Mouse (Mus musculus) embryonic facial prominence, embryonic 11.5 days (tissue): ENCODE data around the gene Cacna2d3. TPM values are rescaled to one million over a fixed set of nuclear protein-coding genes. Genes with fewer than 3 reads are reported as not detected.
A peak's percentile ranks its signal among the peaks of the same experiment; 100 is the strongest.

Experiments
- ATAC-seq: fragments of 200-750 bp; cut with Nextera tagmentation; replicated peaks from 2 replicates; pipeline ENCODE4 v1.8.0; 2017; ENCODE audit warnings: low read depth; ENCODE audit not compliant: insufficient number of reproducible peaks, low FRiP score, low TSS enrichment
- DNase-seq: peaks from one replicate; pipeline ENCODE4 v3.0.0-alpha.2; 2015; ENCODE audit warnings: low spot score
- H3K27ac ChIP-seq: fragments of 300-500 bp; sonication (generic); replicated peaks from 2 replicates; pipeline ENCODE4 v1.5.1; 2014; ENCODE audit warnings: mild to moderate bottlenecking, low read depth, low read length, control low read depth
- H3K27me3 ChIP-seq: fragments of 300-500 bp; sonication (generic); 2 replicates; pipeline ENCODE4 v1.6.1; 2014; ENCODE audit warnings: mild to moderate bottlenecking, low read length, moderate library complexity, mixed read lengths; ENCODE audit not compliant: control insufficient read depth, insufficient read depth
- H3K36me3 ChIP-seq: fragments of 300-500 bp; sonication (generic); replicated peaks from 2 replicates; pipeline ENCODE4 v1.6.1; 2014; ENCODE audit warnings: low read depth, mild to moderate bottlenecking, low read length, moderate library complexity, mixed read lengths; ENCODE audit not compliant: control insufficient read depth, insufficient read depth
- H3K4me1 ChIP-seq: fragments of 300-500 bp; sonication (generic); 2 replicates; pipeline ENCODE4 v1.6.1; 2014; ENCODE audit warnings: low read length, mixed read lengths; ENCODE audit not compliant: control insufficient read depth, insufficient read depth
- H3K4me2 ChIP-seq: fragments of 300-500 bp; sonication (generic); 2 replicates; pipeline ENCODE4 v1.6.1; 2014; ENCODE audit warnings: low read depth, mild to moderate bottlenecking, control low read depth, low read length, moderate library complexity
- H3K4me3 ChIP-seq: fragments of 300-500 bp; sonication (generic); 2 replicates; pipeline ENCODE4 v1.5.1; 2014; ENCODE audit warnings: low read depth, low read length, control low read depth
- H3K9ac ChIP-seq: fragments of 300-500 bp; sonication (generic); replicated peaks from 2 replicates; pipeline ENCODE4 v1.6.1; 2014; ENCODE audit warnings: mild to moderate bottlenecking, control low read depth, low read length
- H3K9me3 ChIP-seq: fragments of 300-500 bp; sonication (generic); replicated peaks from 2 replicates; pipeline ENCODE4 v1.6.1; 2016; ENCODE audit warnings: mild to moderate bottlenecking, low read length, inconsistent platforms, mixed read lengths; ENCODE audit not compliant: control insufficient read depth
- WGBS: fragments of 180-500 bp; shearing (Covaris S2); extraction: QIAGEN DNeasy Blood & Tissue Kit; methylation state at CpG from one replicate; pipeline ENCODE4 v1.1.7; 2014; 5-methylcytosine and 5-hydroxymethylcytosine counted together
- polyA plus RNA-seq: library from polyadenylated mRNA; unstranded; fragments of >200 nt; fragmentation: Nextera tagmentation; extraction: Ambion mirVana; gene quantifications from 2 replicates; pipeline ENCODE4 v1.2.1, GENCODE M21; 2014

Gene Cacna2d3
- polyA plus RNA-seq, 1 experiment from 2014 or later, result 4.0 TPM

DNA sequence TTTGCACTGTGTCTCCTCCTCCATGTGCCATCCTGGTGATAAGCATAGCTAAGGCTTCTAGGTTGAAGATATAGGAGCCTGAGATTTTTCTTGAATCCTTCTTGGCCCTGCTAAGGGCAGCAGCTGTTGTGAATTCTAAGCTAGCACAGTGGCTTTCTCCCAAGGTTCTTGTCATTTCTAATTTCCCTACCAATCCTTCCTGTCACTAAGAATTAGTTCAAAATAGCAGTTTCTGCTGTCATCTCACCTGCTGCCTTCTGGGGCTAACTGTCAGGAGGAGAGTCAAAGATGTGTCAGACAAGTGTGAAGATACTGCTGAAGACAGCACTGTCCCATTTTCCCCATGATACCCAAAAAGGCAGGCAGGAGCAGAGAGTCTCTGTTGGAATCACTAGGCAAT lies 525.5 kb downstream of the Cacna2d3 start:
- Histone ChIP-seq H3K27ac (no peak overlapping the region), H3K9ac (no peak overlapping the region), H3K4me3 (no peak overlapping the region), H3K27me3 (no peaks in the 10 kb centered on the region), H3K36me3 (no peaks in the 10 kb centered on the region), H3K4me1 (no peaks in the 10 kb centered on the region), H3K4me2 (no peak overlapping the region), H3K9me3 (no peaks in the 10 kb centered on the region)
- ATAC-seq (no peak), DNase-seq (no peak)

DNA sequence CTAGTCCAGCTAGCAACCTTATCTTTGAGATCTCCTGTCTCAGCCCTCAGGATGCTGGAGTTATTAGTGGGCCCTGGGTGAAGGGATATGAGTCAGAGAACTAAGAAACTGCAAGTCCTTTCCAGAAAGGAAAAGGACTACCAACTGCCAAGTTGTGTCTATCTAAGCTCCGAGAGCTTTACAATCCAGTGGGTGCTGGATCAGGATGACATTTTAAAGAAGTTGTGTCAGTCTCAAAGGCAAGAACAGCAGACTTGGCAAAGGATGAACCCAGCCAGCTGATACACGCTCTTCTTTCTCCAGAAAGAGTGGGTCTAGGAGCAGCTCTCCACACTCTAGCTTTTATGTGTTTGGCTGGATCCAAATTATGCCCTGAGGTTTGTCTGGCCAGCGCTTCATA lies 530.2 kb downstream of the Cacna2d3 start:
- no peaks in the 10 kb centered on the region for H3K36me3 ChIP-seq
- H3K9me3 ChIP-seq, result no peaks in the 10 kb centered on the region
- DNase-seq (no peak), ATAC-seq (no peak)
- H3K4me2 ChIP-seq, result no peak overlapping the region
- H3K27me3 ChIP-seq, result no peaks in the 10 kb centered on the region
- H3K4me1 ChIP-seq, result no peaks in the 10 kb centered on the region
- no peak overlapping the region for H3K4me3 ChIP-seq
- no peak overlapping the region for H3K27ac ChIP-seq
- 91% methylated on average over 3 of the region's 3 CpGs for WGBS
- H3K9ac ChIP-seq, result no peak overlapping the region

- H3K36me3 ChIP-seq, result no peaks in the 10 kb centered on the region
- no peak overlapping the region for H3K4me2 ChIP-seq
- H3K27ac ChIP-seq, result no peak overlapping the region
- WGBS, result 80% methylated on average over 5 of the region's 5 CpGs
- H3K9me3 ChIP-seq, result no peaks in the 10 kb centered on the region
- DNase-seq (no peak), ATAC-seq (no peak)
- 0 out of 2 replicates have a peak, but pooled peaks cover 2% of the 10 kb centered on the region for H3K4me1 ChIP-seq
- H3K9ac ChIP-seq, result no peak overlapping the region
- no peak overlapping the region for H3K4me3 ChIP-seq
- no peaks in the 10 kb centered on the region for H3K27me3 ChIP-seq
These were observed 537.9 kb downstream of the Cacna2d3 start for GRCm38 (mm10) chr14:29183730-29184129.

GRCm38 (mm10) chr14:29179397-29179888 lies 542.2 kb downstream of the Cacna2d3 start:
- 52% methylated on average over 11 of the region's 11 CpGs for WGBS
- no peak overlapping the region for H3K27ac ChIP-seq
- no peaks in the 10 kb centered on the region for H3K27me3 ChIP-seq
- ATAC-seq (no peak), DNase-seq (no peak)
- H3K4me2 ChIP-seq, result no peak overlapping the region
- H3K36me3 ChIP-seq, result no peaks in the 10 kb centered on the region
- no peak overlapping the region for H3K4me3 ChIP-seq
- no peak overlapping the region for H3K9ac ChIP-seq
- H3K9me3 ChIP-seq, result no peaks in the 10 kb centered on the region
- 0 out of 2 replicates have a peak, but pooled peaks cover 2% of the 10 kb centered on the region for H3K4me1 ChIP-seq

- Histone ChIP-seq H3K36me3 (no peaks in the 10 kb centered on the region), H3K4me3 (no peak overlapping the region), H3K27ac (no peak overlapping the region), H3K4me2 (no peak overlapping the region), H3K27me3 (no peaks in the 10 kb centered on the region), H3K9me3 (no peaks in the 10 kb centered on the region), H3K4me1 (0 out of 2 replicates have a peak, but pooled peaks cover 2% of the 10 kb centered on the region), H3K9ac (no peak overlapping the region)
- no peak; the same call in 1 of the 2 replicates for ATAC-seq
- WGBS, result 41% methylated on average over 15 of the region's 15 CpGs
- peak; percentile 43 for DNase-seq
These were observed 542.8 kb downstream of the Cacna2d3 start for GRCm38 (mm10) chr14:29178695-29179396.

GRCm38 (mm10) chr14:29174762-29175161 lies 546.9 kb downstream of the Cacna2d3 start:
- Histone ChIP-seq H3K9me3 (no peaks in the 10 kb centered on the region), H3K4me1 (0 out of 2 replicates have a peak, but pooled peaks cover 2% of the 10 kb centered on the region), H3K9ac (no peak overlapping the region), H3K4me3 (no peak overlapping the region), H3K4me2 (no peak overlapping the region), H3K27ac (no peak overlapping the region), H3K36me3 (no peaks in the 10 kb centered on the region), H3K27me3 (no peaks in the 10 kb centered on the region)
- no peak for DNase-seq
- ATAC-seq, result no peak
- WGBS, result 73% methylated on average over 3 of the region's 3 CpGs

DNA sequence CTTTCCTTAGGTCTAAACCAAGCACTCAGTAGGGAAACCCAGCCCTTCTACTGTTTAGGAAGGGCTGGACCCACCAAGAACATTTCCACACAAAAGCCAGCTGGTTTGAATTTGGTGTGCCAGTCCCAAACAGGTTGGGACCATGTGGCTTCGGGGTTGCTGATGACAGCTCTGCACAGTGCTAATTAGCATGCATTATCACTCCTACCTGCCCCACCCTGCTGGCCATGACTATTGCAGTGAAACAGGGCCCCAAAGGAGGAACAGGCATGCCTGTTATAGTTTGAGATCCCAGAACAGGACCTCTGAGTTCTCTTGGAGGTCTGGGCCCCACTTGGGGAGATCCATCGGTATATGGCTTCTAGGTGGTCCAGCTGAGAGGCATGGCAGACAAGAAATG lies 549.5 kb downstream of the Cacna2d3 start:
- no peak overlapping the region for H3K4me2 ChIP-seq
- H3K27me3 ChIP-seq, result no peaks in the 10 kb centered on the region
- no peak overlapping the region for H3K4me3 ChIP-seq
- H3K9me3 ChIP-seq, result no peaks in the 10 kb centered on the region
- H3K36me3 ChIP-seq, result no peaks in the 10 kb centered on the region
- DNase-seq (no peak), ATAC-seq (no peak)
- H3K9ac ChIP-seq, result no peak overlapping the region
- H3K4me1 ChIP-seq, result no peaks in the 10 kb centered on the region
- WGBS, result 73% methylated on average over 2 of the region's 2 CpGs
- no peak overlapping the region for H3K27ac ChIP-seq

GRCm38 (mm10) chr14:29164653-29165030 lies 557.0 kb downstream of the Cacna2d3 start:
- no peak for DNase-seq
- WGBS, result 81% methylated on average over 6 of the region's 6 CpGs
- ATAC-seq, result no peak

More at GRCm38 (mm10) chr14:29164653-29165030, 557.0 kb downstream of the Cacna2d3 start:
- no peaks in the 10 kb centered on the region for H3K36me3 ChIP-seq
- H3K9me3 ChIP-seq, result no peaks in the 10 kb centered on the region
- H3K27ac ChIP-seq, result no peak overlapping the region
- no peak overlapping the region for H3K9ac ChIP-seq
- H3K27me3 ChIP-seq, result no peaks in the 10 kb centered on the region
- no peak overlapping the region for H3K4me3 ChIP-seq
- H3K4me2 ChIP-seq, result no peak overlapping the region
- H3K4me1 ChIP-seq, result no peaks in the 10 kb centered on the region
